Mouse (Mus musculus): ENCODE results near the gene Fam198b.
"Not testable (repeated sequence)": the region's sequence is repeated elsewhere in the genome, so short reads cannot be mapped to it uniquely, and the experiment has no call there.

The Fam198b gene

DNA sequence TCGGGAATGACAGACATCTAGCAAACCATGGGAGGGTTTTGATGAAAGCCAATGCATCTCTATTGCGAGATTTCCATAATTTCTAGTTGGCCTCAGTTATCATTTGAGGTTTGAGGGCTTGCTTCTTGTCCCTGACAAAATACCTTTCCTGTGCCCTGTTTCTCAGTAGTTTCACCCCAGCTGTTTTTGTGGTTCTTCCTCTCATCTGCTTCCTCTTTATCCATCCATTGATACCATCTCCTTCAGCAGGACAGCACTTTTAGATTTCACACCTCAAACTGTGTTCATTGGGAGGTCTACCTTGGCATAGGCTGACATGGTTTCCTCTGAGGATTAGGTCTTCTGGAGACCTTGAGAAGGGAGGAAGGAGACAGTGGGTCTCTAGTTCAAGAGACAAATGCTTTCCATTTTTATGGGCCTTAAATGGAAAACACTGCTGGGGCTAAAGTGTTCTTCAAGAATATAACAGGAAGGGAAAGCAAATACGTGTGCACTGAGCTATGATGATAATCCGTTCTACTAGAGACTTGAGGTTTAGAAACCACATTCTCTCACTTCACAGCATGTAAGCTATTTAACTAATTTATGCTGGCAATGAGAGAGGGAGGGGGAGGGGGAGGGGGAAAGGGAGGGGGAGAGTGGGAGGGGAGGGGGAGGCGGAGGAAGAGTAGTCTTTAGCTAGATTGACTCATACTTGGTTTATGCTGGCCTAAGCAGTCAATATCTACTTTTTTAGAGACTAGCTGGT is 41.8 kb downstream of the Fam198b start:
- DNase-seq (ENCODE audit: low spot score): no peak

GRCm38 (mm10) chr3:79927050-79927449 is 42.7 kb downstream of the Fam198b start:
- DNase-seq (ENCODE audit: low spot score): no peak

DNA sequence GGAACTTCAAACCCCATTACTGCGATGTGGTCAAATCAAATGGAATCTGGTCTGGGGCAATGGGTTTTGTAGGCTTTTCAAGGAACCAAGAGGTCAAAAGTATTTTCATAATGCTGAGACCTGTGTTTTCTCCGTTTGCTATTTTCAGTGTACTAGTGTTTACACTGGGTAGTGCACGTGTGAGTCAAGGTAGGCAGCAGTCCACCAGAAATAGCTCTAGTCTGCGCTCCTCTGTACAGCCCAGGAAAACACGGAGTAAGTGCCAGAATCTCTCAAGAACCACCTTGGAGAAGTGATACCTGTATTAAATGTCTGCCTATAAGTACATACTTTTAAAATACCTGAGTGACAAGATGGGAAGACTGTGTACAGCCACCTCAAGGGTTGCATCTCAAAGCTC is 44.1 kb downstream of the Fam198b start:
- DNase-seq (ENCODE audit: low spot score): no peak

GRCm38 (mm10) chr3:79930141-79930744 is 45.9 kb downstream of the Fam198b start:
- DNase-seq (ENCODE audit: low spot score): no peak

DNA sequence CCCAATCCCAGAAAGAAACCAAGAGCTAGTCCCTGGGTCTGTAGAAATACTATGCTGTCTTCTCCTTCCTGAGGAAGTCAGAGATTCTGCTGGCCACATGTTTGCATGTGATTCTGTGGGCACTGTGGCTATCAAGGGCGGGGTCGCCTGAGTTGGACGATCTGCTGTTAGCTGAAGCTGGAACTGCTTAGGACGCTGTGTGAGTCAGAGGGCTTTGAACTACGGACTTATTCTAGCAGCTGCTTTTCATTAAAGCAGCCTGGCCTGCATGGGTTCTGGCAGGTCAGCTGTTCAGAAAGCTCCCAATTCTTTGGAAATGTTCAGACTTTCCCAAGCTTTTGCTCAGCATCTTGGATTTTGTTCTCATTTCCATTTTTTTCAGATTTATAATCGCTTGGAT is 51.9 kb downstream of the Fam198b start:
- no peak for DNase-seq (ENCODE audit: low spot score)

DNA sequence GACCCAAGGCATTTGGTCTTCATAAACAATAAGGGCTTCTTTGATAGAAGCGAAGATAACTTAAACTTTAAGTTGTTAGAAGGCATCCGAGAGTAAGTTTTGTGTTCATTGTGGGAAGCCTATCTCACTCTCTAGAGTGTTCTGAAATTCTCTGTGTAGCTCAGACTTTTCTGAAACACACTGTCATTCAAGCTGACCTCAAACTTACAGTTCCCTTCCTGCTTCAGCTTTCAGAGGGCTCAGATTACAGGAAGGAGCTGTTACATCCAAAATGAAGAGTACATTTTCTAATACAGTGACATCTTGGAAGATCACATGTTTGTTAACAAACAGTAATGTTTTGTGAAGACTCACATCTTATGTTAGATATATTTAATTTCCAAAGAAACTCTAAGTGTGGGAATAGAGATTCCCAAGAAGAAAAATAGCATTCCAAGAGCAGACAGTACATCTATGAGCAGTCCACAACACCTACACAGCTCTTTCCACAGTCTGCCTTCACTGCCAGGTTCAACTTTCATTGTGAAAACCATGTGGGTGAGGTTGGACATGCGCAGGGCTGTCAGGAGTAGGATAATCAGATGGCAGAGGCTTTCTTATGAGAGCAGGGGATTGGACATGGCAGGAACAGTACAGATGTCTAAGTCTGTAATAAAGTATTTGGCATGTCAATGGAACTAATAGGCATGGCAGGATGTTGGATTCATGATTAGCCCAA is 52.6 kb downstream of the Fam198b start:
- no peak for DNase-seq (ENCODE audit: low spot score)

GRCm38 (mm10) chr3:79947736-79948135 is 63.4 kb downstream of the Fam198b start:
- no peak for DNase-seq (ENCODE audit: low spot score)

GRCm38 (mm10) chr3:79948151-79948550 is 63.8 kb downstream of the Fam198b start:
- DNase-seq (ENCODE audit: low spot score): no peak

DNA sequence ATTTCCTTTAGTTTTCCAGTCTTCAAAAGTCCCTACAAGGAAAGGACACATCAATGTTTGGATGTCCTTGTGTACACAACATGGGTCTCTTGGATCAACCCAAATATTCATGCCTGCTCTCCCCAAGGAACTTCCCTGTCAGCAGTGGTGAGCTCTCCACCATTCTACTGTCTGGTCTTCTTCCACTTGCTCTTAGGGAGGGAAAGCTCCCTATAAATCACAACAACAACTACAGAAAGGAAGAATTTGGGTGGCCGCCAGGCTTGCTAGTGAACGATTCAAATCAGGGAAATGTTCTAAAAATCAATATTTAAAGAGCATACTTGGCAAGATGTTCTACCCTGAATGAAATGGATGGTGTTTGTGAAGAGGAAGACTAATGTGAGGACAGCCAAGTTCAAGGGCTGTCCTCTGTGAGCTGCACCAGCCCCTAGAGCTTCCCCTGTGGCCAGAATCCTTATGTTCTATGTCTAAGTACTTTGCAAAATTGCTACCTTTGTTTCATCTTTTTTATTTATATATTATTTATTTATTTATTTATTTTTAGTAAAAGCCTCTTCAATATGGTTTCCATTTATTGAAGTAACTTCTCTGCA is 68.9 kb downstream of the Fam198b start:
- peak; percentile 57 for DNase-seq (ENCODE audit: low spot score)

DNA sequence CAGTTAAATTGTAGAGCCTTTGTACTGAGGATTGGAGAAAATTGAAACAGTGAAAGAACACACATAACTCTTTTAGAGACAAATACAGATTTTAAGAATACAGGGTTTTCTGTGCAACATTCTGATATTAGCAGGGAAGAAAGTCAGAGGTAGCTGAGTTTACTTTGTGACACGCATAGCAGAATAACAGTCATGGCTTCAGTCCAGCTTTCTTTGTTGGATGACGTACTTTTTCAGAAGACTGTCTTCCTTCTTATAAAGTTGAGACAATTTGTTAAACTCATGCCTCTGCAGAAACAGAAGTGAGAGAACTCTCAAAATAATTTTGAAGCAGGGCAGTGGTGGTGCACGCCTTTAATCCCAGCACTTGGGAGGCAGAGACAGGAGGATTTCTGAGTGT is 70.9 kb downstream of the Fam198b start:
- DNase-seq (ENCODE audit: low spot score): no peak

GRCm38 (mm10) chr3:79956792-79957191 is 72.5 kb downstream of the Fam198b start:
- no peak for DNase-seq (ENCODE audit: low spot score)

GRCm38 (mm10) chr3:79957752-79958151 is 73.4 kb downstream of the Fam198b start:
- DNase-seq (ENCODE audit: low spot score): no peak

DNA sequence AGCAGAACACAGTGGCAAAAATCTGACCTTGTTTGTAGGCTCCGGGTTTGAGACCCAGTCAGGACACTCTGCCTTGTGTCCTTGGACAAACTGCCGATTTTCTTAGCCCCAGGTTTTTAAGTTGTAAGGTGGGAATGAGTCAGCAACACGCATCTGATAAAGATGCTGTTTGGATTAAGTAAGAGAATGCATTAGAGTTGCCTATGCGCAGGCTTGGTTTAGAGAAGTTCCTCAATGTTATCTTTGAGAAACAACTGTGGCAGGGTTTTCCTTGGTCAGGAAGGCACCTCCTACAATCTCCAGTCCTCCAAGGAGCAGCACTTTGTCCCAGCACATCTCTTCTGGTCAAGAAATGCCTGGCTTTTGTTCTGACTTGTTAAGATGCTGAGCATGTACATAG is 82.4 kb downstream of the Fam198b start:
- no peak for DNase-seq (ENCODE audit: low spot score)

GRCm38 (mm10) chr3:79967346-79967745 is 83.0 kb downstream of the Fam198b start:
- no peak for DNase-seq (ENCODE audit: low spot score)

DNA sequence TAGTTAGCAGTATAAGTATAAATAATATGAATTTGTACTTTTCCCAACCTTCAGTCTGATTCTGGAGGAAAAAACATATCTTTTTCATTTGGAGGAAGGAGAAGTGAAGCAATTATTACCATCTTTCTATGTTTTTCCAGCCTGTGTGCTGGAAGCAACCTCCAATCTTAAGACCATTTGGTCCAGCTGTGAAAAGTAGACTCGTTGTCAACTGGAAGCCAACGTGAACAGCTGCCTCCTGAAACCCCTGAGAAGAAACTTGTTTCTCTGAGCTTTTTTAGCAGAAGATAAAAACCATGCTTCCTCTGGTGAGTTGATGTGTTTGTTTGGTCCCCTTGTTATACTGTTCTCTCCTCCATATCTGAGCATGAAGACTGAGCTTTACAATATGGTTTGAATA is 84.1 kb downstream of the Fam198b start:
- DNase-seq (ENCODE audit: low spot score): no peak

DNA sequence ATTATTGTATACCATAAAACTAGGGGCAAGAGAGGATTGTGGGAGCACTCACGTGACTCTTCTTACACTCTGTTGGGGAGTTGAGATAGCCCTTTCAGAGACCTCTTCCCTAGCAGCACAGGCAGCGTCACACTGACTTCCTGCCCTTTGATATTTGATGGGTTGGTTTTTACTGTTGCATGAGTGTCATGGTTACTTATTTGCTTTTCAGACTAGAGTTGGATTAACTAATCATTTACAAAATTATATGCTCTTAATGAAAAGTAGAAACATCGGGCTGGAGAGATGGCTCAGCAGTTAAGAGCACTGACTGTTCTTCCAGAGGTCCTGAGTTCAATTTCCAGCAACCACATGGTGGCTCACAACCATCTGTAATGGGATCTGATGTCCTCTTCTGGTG is 85.2 kb downstream of the Fam198b start:
- not testable (repeated sequence) for DNase-seq (ENCODE audit: low spot score)

DNA sequence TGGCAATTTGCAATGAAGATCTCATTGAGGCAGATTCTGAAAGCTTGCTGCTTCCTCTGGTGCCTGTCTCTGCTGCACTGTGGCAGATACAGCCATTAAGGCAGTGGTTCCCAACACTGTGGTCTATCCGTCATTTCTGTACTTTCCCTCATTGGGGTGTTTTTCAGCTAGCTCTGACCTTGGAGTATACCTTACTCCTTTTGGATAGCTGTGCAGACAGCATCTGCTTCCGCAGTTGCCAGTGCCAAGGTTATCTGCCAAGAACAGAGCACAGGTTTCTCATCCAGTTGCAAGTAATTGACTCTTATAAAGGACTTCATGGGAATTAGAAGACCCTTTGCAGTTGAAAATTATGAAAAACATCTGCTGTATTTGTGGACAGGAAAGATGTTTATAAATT is 85.7 kb downstream of the Fam198b start:
- no peak for DNase-seq (ENCODE audit: low spot score)

- no peak for DNase-seq (ENCODE audit: low spot score)
These were observed 86.2 kb downstream of the Fam198b start for GRCm38 (mm10) chr3:79970498-79970897.

DNA sequence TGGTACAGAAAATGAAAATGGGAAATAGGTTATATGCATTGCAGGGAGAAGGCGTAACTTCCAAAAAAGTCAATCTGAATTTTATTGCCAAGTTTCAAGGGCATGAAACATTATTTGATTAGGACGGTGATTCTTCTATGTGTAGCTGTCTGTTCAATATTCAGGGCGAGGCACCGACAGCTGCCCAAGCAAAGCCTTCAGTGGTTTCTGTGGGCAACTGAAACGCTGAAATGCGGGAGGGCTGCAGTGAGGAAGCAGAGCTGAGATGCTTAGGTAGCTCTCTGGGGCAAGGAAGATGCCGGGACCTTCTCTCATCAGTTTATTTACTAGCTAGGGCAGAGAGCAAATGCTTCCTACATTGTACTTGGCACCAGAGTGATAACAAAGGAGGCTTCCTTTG is 87.2 kb downstream of the Fam198b start:
- no peak for DNase-seq (ENCODE audit: low spot score)

GRCm38 (mm10) chr3:79976786-79977185 is 92.5 kb downstream of the Fam198b start:
- no peak for DNase-seq (ENCODE audit: low spot score)

- no peak for DNase-seq (ENCODE audit: low spot score)
These were observed 93.5 kb downstream of the Fam198b start for GRCm38 (mm10) chr3:79977656-79978450.

DNA sequence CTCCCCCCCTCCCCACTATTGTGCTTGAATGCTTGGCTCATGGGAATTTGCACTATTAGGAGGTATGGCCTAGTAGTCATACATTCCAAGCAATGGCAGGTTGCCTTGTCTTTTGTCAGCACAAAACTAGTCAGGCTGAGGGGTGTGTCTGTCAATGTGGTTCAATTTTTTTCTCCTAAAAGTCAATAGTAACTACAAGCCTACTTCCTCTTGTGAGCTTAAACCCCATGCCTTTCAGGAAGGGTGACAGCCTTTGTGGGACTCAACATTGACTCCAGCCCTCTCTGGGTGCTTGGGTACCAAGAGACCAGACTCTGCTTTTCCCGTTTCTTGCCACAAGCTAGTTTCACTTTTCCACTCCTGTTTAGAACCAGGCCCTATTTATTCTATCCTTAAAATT is 96.4 kb downstream of the Fam198b start:
- DNase-seq (ENCODE audit: low spot score): no peak
